9 mouse cellular contexts compared by ENCODE assay signal in genomic region chr4:155218104-155218732, GRCm38 (mm10). TPM values are rescaled to one million over a fixed set of nuclear protein-coding genes. Genes with fewer than 3 reads are reported as not detected.
A peak's percentile ranks its signal among the peaks of the same experiment; 100 is the strongest.
DNase-seq lines count a peak whose midpoint lies in the region; ATAC-seq and TF ChIP-seq lines count a peak whose summit lies in the region.
"Had no signal": no experiment of that assay in that cellular context is flagged by ENCODE, and none has a peak within 500 bp of the region (broad histone marks: within the 10 kb centered on the region; RNA-seq: fewer than 3 reads in every experiment).

No protein-coding gene starts in this region.

- peak overlapping the region; percentile 97 for H3K4me2 ChIP-seq in heart, embryonic 12.5 days
- peak overlapping the region; percentile 97 for H3K4me2 ChIP-seq in forebrain, postnatal 0 days (ENCODE audit: low read depth)
- H3K4me2 ChIP-seq in liver, embryonic 16.5 days (ENCODE audit: low read depth, low read length): peak overlapping the region; percentile 75

- no peak overlapping the region for H3K27ac ChIP-seq in heart, embryonic 12.5 days (ENCODE audit: poor library complexity, severe bottlenecking)
- H3K27ac ChIP-seq in forebrain, postnatal 0 days (ENCODE audit: low read depth, low read length): no peak overlapping the region
- no peak overlapping the region for H3K27ac ChIP-seq in liver, embryonic 16.5 days (ENCODE audit: low read length)

- intact Hi-C loops in heart, postnatal 14 days (cut with DNase I): loop anchor here (5.0 kb wide), 1 partner anchor 41 kb away; no protein-coding TSS in a partner anchor

- H3K36me3 ChIP-seq in heart, embryonic 12.5 days: no peaks in the 10 kb centered on the region
- H3K36me3 ChIP-seq in forebrain, postnatal 0 days (ENCODE audit: insufficient read depth): no peaks in the 10 kb centered on the region
- no peaks in the 10 kb centered on the region for H3K36me3 ChIP-seq in liver, embryonic 16.5 days (ENCODE audit: control insufficient read depth, insufficient read depth)

- no peaks in the 10 kb centered on the region for H3K9me3 ChIP-seq in heart, embryonic 12.5 days (replicated peaks)
- no peaks in the 10 kb centered on the region for H3K9me3 ChIP-seq in forebrain, postnatal 0 days (ENCODE audit: low read length)
- H3K9me3 ChIP-seq in liver, embryonic 16.5 days (replicated peaks; ENCODE audit: control insufficient read depth, low read length): no peaks in the 10 kb centered on the region
- H3K9me3 ChIP-seq: G1E had no signal

- WGBS in heart, embryonic 12.5 days: 79% methylated on average over 9 of the region's 9 CpGs
- WGBS in forebrain, postnatal 0 days: 81% methylated on average over 9 of the region's 9 CpGs
- 67% methylated on average over 9 of the region's 9 CpGs for WGBS in liver, embryonic 16.5 days (ENCODE audit: insufficient replicate concordance)

- no peaks in the 10 kb centered on the region for H3K27me3 ChIP-seq in heart, embryonic 12.5 days (replicated peaks)
- no peaks in the 10 kb centered on the region for H3K27me3 ChIP-seq in forebrain, postnatal 0 days (ENCODE audit: insufficient read depth, low read length)
- peaks cover 20% of the 10 kb centered on the region for H3K27me3 ChIP-seq in liver, embryonic 16.5 days (ENCODE audit: control insufficient read depth, insufficient read depth, low read depth, low read length)

- no peak for TF ChIP-seq CTCF in forebrain, postnatal 0 days (IDR thresholded peaks at IDR 0.05; ENCODE audit: low read depth)

- peak overlapping the region; percentile 98 for H3K4me3 ChIP-seq in heart, embryonic 12.5 days
- H3K4me3 ChIP-seq in forebrain, postnatal 0 days (ENCODE audit: low read depth, low read length): no peak overlapping the region
- H3K4me3 ChIP-seq in liver, embryonic 16.5 days (ENCODE audit: low read depth, low read length): no peak overlapping the region

- H3K9ac ChIP-seq in heart, embryonic 12.5 days: peak overlapping the region; percentile 99
- no peak overlapping the region for H3K9ac ChIP-seq in forebrain, postnatal 0 days
- H3K9ac ChIP-seq in liver, embryonic 16.5 days (ENCODE audit: low read depth, low read length): no peak overlapping the region

- no peak for DNase-seq in heart, postnatal 14 days
- DNase-seq in ES-CJ7 (ENCODE audit: low read depth, low spot score): peak; percentile 39
- DNase-seq in forebrain, postnatal 0 days: no peak
- DNase-seq in ovary, adult 18-20 months (ENCODE audit: low spot score): no peak
- no peak for DNase-seq in urinary bladder, postnatal 36 days (ENCODE audit: low spot score in 2 of 2)
- no peak for DNase-seq in frontal cortex, postnatal 14 days (ENCODE audit: low spot score in 2 of 2)

- peaks cover 75% of the 10 kb centered on the region for H3K4me1 ChIP-seq in heart, embryonic 12.5 days (replicated peaks)
- H3K4me1 ChIP-seq in forebrain, postnatal 0 days (ENCODE audit: insufficient read depth): peaks cover 54% of the 10 kb centered on the region
- peaks cover 70% of the 10 kb centered on the region for H3K4me1 ChIP-seq in liver, embryonic 16.5 days (ENCODE audit: control insufficient read depth, low read depth, low read length)

- no peak for ATAC-seq in heart, embryonic 12.5 days (ENCODE audit: insufficient number of reproducible peaks, low FRiP score)
- ATAC-seq in forebrain, postnatal 0 days: no peak
- no peak for ATAC-seq in liver, embryonic 16.5 days (ENCODE audit: low read depth)

RNA-seq across cellular contexts. Expression of gene Ski, which starts 4.2 kb away (rescaled TPM):
- 11.9 and 14.0 TPM in 2 replicates for polyA plus RNA-seq in heart, embryonic 12.5 days (2016; fragmentation: Nextera tagmentation; extraction: Ambion mirVana)
- total RNA-seq in heart, postnatal 14 days (2021): 10 to 100 TPM; 65.0 to 65.3 TPM
- 66.9 and 68.7 TPM in 2 replicates for total RNA-seq in forebrain, postnatal 0 days (2014; rRNA removed)
- 11.7 and 12.2 TPM in 2 replicates for polyA plus RNA-seq in forebrain, postnatal 0 days (2015; fragmentation: Nextera tagmentation; extraction: Ambion mirVana)
- polyA plus RNA-seq in liver, embryonic 16.5 days (2015; fragmentation: Nextera tagmentation; extraction: Ambion mirVana): 2.4 and 2.5 TPM in 2 replicates

RNA-seq across cellular contexts. Expression of gene Faap20, which starts 31.4 kb away (rescaled TPM):
- polyA plus RNA-seq in heart, embryonic 12.5 days (2016; fragmentation: Nextera tagmentation; extraction: Ambion mirVana): 61.0 and 65.1 TPM in 2 replicates
- 10 to 100 TPM; 19.0 to 19.6 TPM for total RNA-seq in heart, postnatal 14 days (2021)
- 48.7 and 51.8 TPM in 2 replicates for total RNA-seq in forebrain, postnatal 0 days (2014; rRNA removed)
- polyA plus RNA-seq in forebrain, postnatal 0 days (2015; fragmentation: Nextera tagmentation; extraction: Ambion mirVana): 59.9 and 60.7 TPM in 2 replicates
- 17.1 and 18.6 TPM in 2 replicates for polyA plus RNA-seq in liver, embryonic 16.5 days (2015; fragmentation: Nextera tagmentation; extraction: Ambion mirVana)
